Mouse (Mus musculus) ES-E14 (cell line): ENCODE results near the gene B4galnt3.

ENCODE experiments used
- CHD2 ChIP-seq: IDR thresholded peaks from 2 replicates; pipeline ENCODE4 v1.6.1; 2014; ENCODE audit warnings: mild to moderate bottlenecking, low read depth, low read length, inconsistent platforms
- HCFC1 ChIP-seq: IDR thresholded peaks from 2 replicates; pipeline ENCODE4 v1.6.1; 2012; ENCODE audit warnings: low read length, inconsistent platforms, borderline replicate concordance; ENCODE audit not compliant: insufficient read depth
- MAFK ChIP-seq: IDR thresholded peaks from 2 replicates; pipeline ENCODE4 v1.6.1; 2014; ENCODE audit warnings: mild to moderate bottlenecking, low read depth, low read length, inconsistent platforms; ENCODE audit not compliant: insufficient read depth
- ZC3H11A ChIP-seq: IDR thresholded peaks from 2 replicates; pipeline ENCODE4 v1.6.1; 2012; ENCODE audit warnings: low read depth, mild to moderate bottlenecking, inconsistent platforms, low read length, borderline replicate concordance
- ZNF384 ChIP-seq: IDR thresholded peaks from 2 replicates; pipeline ENCODE4 v1.6.1; 2012; ENCODE audit warnings: low read depth, low read length, inconsistent platforms

DNA sequence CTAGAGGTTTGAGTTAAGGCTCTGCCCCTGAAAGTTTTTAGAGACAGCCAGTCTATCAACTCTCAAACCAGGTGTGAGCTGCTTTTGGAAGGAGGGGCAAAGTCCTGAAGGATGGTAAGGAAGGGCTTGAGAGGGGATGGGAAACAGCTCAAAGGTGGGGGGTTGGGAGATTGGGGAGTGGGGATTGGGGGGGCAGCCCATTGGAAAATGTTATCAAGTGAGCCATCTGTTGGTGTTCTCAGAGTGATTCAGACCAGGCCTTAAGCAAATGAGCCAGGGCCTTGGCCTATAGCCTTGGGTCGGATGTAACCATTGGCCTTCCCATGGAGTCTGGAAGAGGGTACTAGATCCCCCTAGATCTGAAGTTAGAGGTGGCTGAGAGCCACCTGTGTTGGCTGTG, 100.6 kb downstream of the B4galnt3 start:
- TF ChIP-seq MAFK = no peak
- TF ChIP-seq CHD2 = no peak
- no peak for TF ChIP-seq ZNF384
- no peak for TF ChIP-seq ZC3H11A
- no peak for TF ChIP-seq HCFC1
